Mouse (Mus musculus) liver, embryonic 14.5 days (tissue): ENCODE results near the gene Tmc6. TPM values are rescaled to one million over a fixed set of nuclear protein-coding genes. Genes with fewer than 3 reads are reported as not detected.

ENCODE experiments used
- ATAC-seq: fragments of 200-750 bp; cut with Nextera tagmentation; 2 replicates; pipeline ENCODE4 v1.8.0; 2017; ENCODE audit warnings: moderate number of reproducible peaks, mild to moderate bottlenecking, moderate library complexity; ENCODE audit not compliant: insufficient read depth
- DNase-seq, 3 experiments: peaks; one replicate each; pipeline ENCODE4 v3.0.0-alpha.2; 2012 to 2013; ENCODE audit warnings: low read depth in 3 of 3, low spot score in 3 of 3
- H3K27ac ChIP-seq: fragments of 300-500 bp; sonication (generic); 2 replicates; pipeline ENCODE4 v1.5.1; 2014; ENCODE audit warnings: moderate library complexity, mild to moderate bottlenecking, control low read depth, inconsistent platforms
- H3K27me3 ChIP-seq: fragments of 300-500 bp; sonication (generic); 2 replicates; pipeline ENCODE4 v1.6.1; 2014; ENCODE audit warnings: mild to moderate bottlenecking, low read length, moderate library complexity; ENCODE audit not compliant: control insufficient read depth, insufficient read depth
- H3K36me3 ChIP-seq: fragments of 300-500 bp; sonication (generic); replicated peaks from 2 replicates; pipeline ENCODE4 v1.6.1; 2014; ENCODE audit warnings: low read depth; ENCODE audit not compliant: control insufficient read depth, insufficient read depth
- H3K4me1 ChIP-seq, 2 experiments: fragments of 200-500 bp in 1 of 2; fragments of 300-500 bp in 1 of 2; sonication (generic) in 1 of 2; replicated peaks; 2 replicates each; pipeline ENCODE4 v1.6.1; 2012 to 2014; ENCODE audit warnings: antibody characterized with exemption in 1 of 2, inconsistent platforms in 1 of 2, low read length in 1 of 2; ENCODE audit not compliant: control insufficient read depth in 2 of 2, insufficient read depth in 2 of 2
- H3K4me2 ChIP-seq: fragments of 300-500 bp; sonication (generic); 2 replicates; pipeline ENCODE4 v1.6.1; 2014; ENCODE audit warnings: low read depth, mild to moderate bottlenecking, control low read depth, moderate library complexity
- H3K4me3 ChIP-seq, 2 experiments: fragments of 200-500 bp in 1 of 2; fragments of 300-500 bp in 1 of 2; sonication (generic) in 1 of 2; 2 replicates each; pipeline ENCODE4 v1.5.1; 2012 to 2014; ENCODE audit warnings: low read depth in 2 of 2, low read length in 2 of 2, mild to moderate bottlenecking in 2 of 2, control low read depth in 1 of 2, inconsistent platforms in 1 of 2, moderate library complexity in 1 of 2; ENCODE audit not compliant: insufficient read depth in 1 of 2
- H3K9ac ChIP-seq: fragments of 300-500 bp; sonication (generic); replicated peaks from 2 replicates; pipeline ENCODE4 v1.6.1; 2014; ENCODE audit warnings: mild to moderate bottlenecking, control low read depth, moderate library complexity
- H3K9me3 ChIP-seq: fragments of 300-500 bp; sonication (generic); 2 replicates; pipeline ENCODE4 v1.6.1; 2016; ENCODE audit warnings: low read length, mixed read lengths; ENCODE audit not compliant: control insufficient read depth
- CTCF ChIP-seq: IDR thresholded peaks from 2 replicates; pipeline ENCODE4 v1.5.1; 2016; ENCODE audit warnings: antibody characterized with exemption, low read depth, control low read depth
- EP300 ChIP-seq: IDR thresholded peaks from 2 replicates; pipeline ENCODE4 v1.6.1; 2016; ENCODE audit warnings: antibody characterized with exemption, low read depth
- WGBS: fragments of 180-500 bp; shearing (Covaris S2); extraction: QIAGEN DNeasy Blood & Tissue Kit; methylation state at CpG from one replicate; pipeline ENCODE4 v1.1.7; 2014; ENCODE audit not compliant: insufficient replicate concordance; 5-methylcytosine and 5-hydroxymethylcytosine counted together
- polyA plus RNA-seq, 2 experiments: library from polyadenylated mRNA; depleted of rRNA in 1 of 2; stranded (reverse) in 1 of 2; unstranded in 1 of 2; fragments of >200 nt; fragmentation: Nextera tagmentation in 1 of 2; extraction: Ambion mirVana in 1 of 2; gene quantifications; 2 replicates each; pipeline versions ENCODE4 v1.2.1 to v1.2.3; 2012 to 2014

Tmc6 gene
- polyA plus RNA-seq, 2 experiments, result 40.5 to 51.8 TPM

- Histone ChIP-seq H3K27me3 (no peaks in the 10 kb centered on the region), H3K9me3 (no peaks in the 10 kb centered on the region), H3K9ac (no peak overlapping the region), H3K36me3 (peaks cover 8% of the 10 kb centered on the region), H3K4me3 (no peak overlapping the region), H3K27ac (no peak overlapping the region), H3K4me2 (no peak overlapping the region), H3K4me1 (no peaks in the 10 kb centered on the region; a peak in 1 of 4 replicates)
- 73% methylated on average over 3 of the region's 3 CpGs for WGBS
- TF ChIP-seq EP300, result no peak
- no peak for TF ChIP-seq CTCF
- ATAC-seq (no peak), DNase-seq (no peak)
Measured at GRCm38 (mm10) chr11:117718838-117719237, 63.2 kb downstream of the Tmc6 start.

Other genes with a start within 250 kb of the Tmc6 start
- 3.4 and 3.7 TPM in 2 replicates for gene Tnrc6c, start 127.9 kb downstream of the Tmc6 start, polyA plus RNA-seq (2012; rRNA removed)
- gene Tnrc6c, start 127.9 kb downstream of the Tmc6 start, polyA plus RNA-seq (2014; fragmentation: Nextera tagmentation; extraction: Ambion mirVana), result 2.4 and 2.6 TPM in 2 replicates
- gene Tmc8, start 122 bp downstream of the Tmc6 start, polyA plus RNA-seq (2012; rRNA removed), result 28.1 and 29.8 TPM in 2 replicates
- 9.9 and 13.1 TPM in 2 replicates for gene Tmc8, start 122 bp downstream of the Tmc6 start, polyA plus RNA-seq (2014; fragmentation: Nextera tagmentation; extraction: Ambion mirVana)
- gene 6030468B19Rik, start 15.5 kb upstream of the Tmc6 start, polyA plus RNA-seq (2012; rRNA removed), result 104 and 133 TPM in 2 replicates
- gene 6030468B19Rik, start 15.5 kb upstream of the Tmc6 start, polyA plus RNA-seq (2014; fragmentation: Nextera tagmentation; extraction: Ambion mirVana), result 67.1 and 78.0 TPM in 2 replicates
- 0.03 and 0.08 TPM in 2 replicates for gene Gm20708, start 27.5 kb upstream of the Tmc6 start, polyA plus RNA-seq (2012; rRNA removed)
- gene Gm20708, start 27.5 kb upstream of the Tmc6 start, polyA plus RNA-seq (2014; fragmentation: Nextera tagmentation; extraction: Ambion mirVana), result 0.10 and 0.28 TPM in 2 replicates
- gene Syngr2, start 27.5 kb upstream of the Tmc6 start, polyA plus RNA-seq (2012; rRNA removed), result 36.5 and 48.8 TPM in 2 replicates
- 48.6 and 50.4 TPM in 2 replicates for gene Syngr2, start 27.5 kb upstream of the Tmc6 start, polyA plus RNA-seq (2014; fragmentation: Nextera tagmentation; extraction: Ambion mirVana)
- 7.1 and 7.6 TPM in 2 replicates for gene Afmid, start 43.7 kb upstream of the Tmc6 start, polyA plus RNA-seq (2012; rRNA removed)
- gene Afmid, start 43.7 kb upstream of the Tmc6 start, polyA plus RNA-seq (2014; fragmentation: Nextera tagmentation; extraction: Ambion mirVana), result 7.5 and 9.8 TPM in 2 replicates
- gene Tk1, start 43.9 kb upstream of the Tmc6 start, polyA plus RNA-seq (2012; rRNA removed), result 122 and 136 TPM in 2 replicates
- 135 and 144 TPM in 2 replicates for gene Tk1, start 43.9 kb upstream of the Tmc6 start, polyA plus RNA-seq (2014; fragmentation: Nextera tagmentation; extraction: Ambion mirVana)
- 123 and 181 TPM in 2 replicates for gene Birc5, start 67.1 kb upstream of the Tmc6 start, polyA plus RNA-seq (2012; rRNA removed)
- gene Birc5, start 67.1 kb upstream of the Tmc6 start, polyA plus RNA-seq (2014; fragmentation: Nextera tagmentation; extraction: Ambion mirVana), result 371 and 373 TPM in 2 replicates
- gene Tmem235, start 78.6 kb upstream of the Tmc6 start, polyA plus RNA-seq (2012; rRNA removed), result 0.02 TPM in 1 of 2 replicates, not detected in the other
- gene Tmem235, start 78.6 kb upstream of the Tmc6 start, polyA plus RNA-seq (2014; fragmentation: Nextera tagmentation; extraction: Ambion mirVana), result not detected in 2 replicates
- gene Tha1, start 91.3 kb upstream of the Tmc6 start, polyA plus RNA-seq (2012; rRNA removed), result 1.4 TPM in 2 replicates
- 0.83 and 1.6 TPM in 2 replicates for gene Tha1, start 91.3 kb upstream of the Tmc6 start, polyA plus RNA-seq (2014; fragmentation: Nextera tagmentation; extraction: Ambion mirVana)
- 6.5 and 7.0 TPM in 2 replicates for gene Socs3, start 187.8 kb upstream of the Tmc6 start, polyA plus RNA-seq (2012; rRNA removed)
- gene Socs3, start 187.8 kb upstream of the Tmc6 start, polyA plus RNA-seq (2014; fragmentation: Nextera tagmentation; extraction: Ambion mirVana), result 2.2 and 2.7 TPM in 2 replicates
- 11.9 and 12.9 TPM in 2 replicates for gene Pgs1, start 204.1 kb upstream of the Tmc6 start, polyA plus RNA-seq (2012; rRNA removed)
- 11.2 and 12.1 TPM in 2 replicates for gene Pgs1, start 204.1 kb upstream of the Tmc6 start, polyA plus RNA-seq (2014; fragmentation: Nextera tagmentation; extraction: Ambion mirVana)